9 mouse cellular contexts compared by ENCODE assay signal in the genomic region with DNA sequence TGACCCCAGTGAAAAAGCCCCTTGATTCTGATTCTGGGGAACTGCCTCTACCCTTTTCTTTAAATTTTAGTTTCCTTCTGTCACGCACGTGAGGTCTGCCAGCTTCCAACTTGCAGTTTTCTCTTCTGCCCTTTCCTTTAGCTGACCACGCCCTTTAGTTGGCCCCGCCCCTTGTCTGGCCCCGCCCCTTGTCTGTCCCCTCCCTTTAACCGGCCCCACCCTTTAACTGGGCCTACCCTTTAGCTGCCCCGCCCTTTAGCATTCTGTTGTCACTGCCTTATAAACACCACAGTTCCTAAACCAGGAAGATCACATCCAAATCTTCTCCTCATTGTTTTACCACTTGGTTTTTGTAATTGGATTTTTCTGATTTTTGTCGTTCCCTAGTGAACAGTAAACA. TPM values are rescaled to one million over a fixed set of nuclear protein-coding genes. Genes with fewer than 3 reads are reported as not detected.
DNase-seq lines count a peak whose midpoint lies in the region; ATAC-seq and TF ChIP-seq lines count a peak whose summit lies in the region.
"Had no signal": no experiment of that assay in that cellular context is flagged by ENCODE, and none has a peak within 500 bp of the region (broad histone marks: within the 10 kb centered on the region; RNA-seq: fewer than 3 reads in every experiment).

No protein-coding gene starts in this region.

- TF ChIP-seq POLR2A in CH12.LX (IDR thresholded peaks at IDR 0.05; ENCODE audit: low read depth, low read length): no peak

- no peak for TF ChIP-seq CTCF in CH12.LX (conservative IDR thresholded peaks at IDR 0.05 in 1 of 2, IDR thresholded peaks at IDR 0.05 in 1 of 2; ENCODE audit: low read depth in 2 of 2, low read length in 2 of 2)

- no peak for TF ChIP-seq EP300 in CH12.LX (IDR thresholded peaks at IDR 0.05; ENCODE audit: low read length)

- dilution Hi-C loops in CH12.LX (cut with MboI; ENCODE audit: extremely low pct_ligation_motif_present, extremely low pct_unique_long_range_greater_than_20kb, low sequenced_read_pairs): no loop called here

- H3K9ac ChIP-seq in CH12.LX (ENCODE audit: insufficient read depth, low read depth): no peak overlapping the region

- no peak for DNase-seq in heart, embryonic 10.5 days (ENCODE audit: low spot score)
- no peak for DNase-seq in heart, postnatal 25 days (ENCODE audit: low spot score)
- peak; percentile 35 for DNase-seq in CH12.LX (ENCODE audit: extremely low read depth)
- DNase-seq in urinary bladder, postnatal 14 days (ENCODE audit: low spot score): no peak
- DNase-seq in layer of hippocampus, postnatal 36 days: no peak
- DNase-seq in cerebellum, adult 18-20 months: no peak
- DNase-seq: kidney, postnatal 10 days had no signal

- 0 out of 2 replicates have a peak overlapping the region, but pooled peaks have one; percentile 2 for H3K27ac ChIP-seq in heart, embryonic 10.5 days
- no peak overlapping the region for H3K27ac ChIP-seq in CH12.LX (ENCODE audit: insufficient read depth, low read depth)

- ATAC-seq in erythroid progenitor cell, adult 5-6 weeks (replicated peaks; ENCODE audit: low FRiP score, poor library complexity, severe bottlenecking): peak; percentile 75
- ATAC-seq in megakaryocyte-erythroid progenitor cell, adult 5-6 weeks (replicated peaks; ENCODE audit: low FRiP score, low TSS enrichment, poor library complexity, severe bottlenecking): peak; percentile 79

- peaks cover 24% of the 10 kb centered on the region for H3K79me2 ChIP-seq in CH12.LX (replicated peaks; ENCODE audit: control insufficient read depth, extremely low read depth, insufficient read depth, poor library complexity, severe bottlenecking)

- peaks cover 47% of the 10 kb centered on the region for H3K4me1 ChIP-seq in heart, embryonic 10.5 days
- H3K4me1 ChIP-seq in CH12.LX (ENCODE audit: control insufficient read depth in 1 of 2, insufficient read depth in 2 of 2): peaks cover 0 to 28% of the 10 kb centered on the region in 2 experiments; a peak in 2 of 4 replicates

- H3K36me3 ChIP-seq in heart, embryonic 10.5 days: peaks cover 10% of the 10 kb centered on the region
- H3K36me3 ChIP-seq in CH12.LX (replicated peaks in 1 of 2; ENCODE audit: control insufficient read depth in 1 of 2, insufficient read depth in 1 of 2, low read length in 1 of 2): peaks cover 12 to 50% of the 10 kb centered on the region in 2 experiments

- H3K4me3 ChIP-seq in heart, embryonic 10.5 days: no peak overlapping the region
- H3K4me3 ChIP-seq in CH12.LX (replicated peaks in 1 of 3; ENCODE audit: low read depth in 2 of 3, low read length in 2 of 3, poor library complexity in 1 of 3): no peak overlapping the region

- TF ChIP-seq RAD21 in CH12.LX (IDR thresholded peaks at IDR 0.05; ENCODE audit: low read depth, low read length): no peak

- no peaks in the 10 kb centered on the region for H3K9me3 ChIP-seq in heart, embryonic 10.5 days
- H3K9me3 ChIP-seq in CH12.LX (replicated peaks; ENCODE audit: low read length): no peaks in the 10 kb centered on the region

- 52% methylated on average over 8 of the region's 8 CpGs for WGBS in heart, embryonic 10.5 days

- no peak overlapping the region for H3K4me2 ChIP-seq in CH12.LX (ENCODE audit: insufficient read depth, low read depth, poor library complexity, severe bottlenecking)

- in situ Hi-C loops in CH12.LX (cut with MboI; ENCODE audit: low pct_ligation_motif_present, low pct_unique_long_range_greater_than_20kb, low sequenced_read_pairs): no loop called here

- intact Hi-C loops in heart, postnatal 25 days (cut with DNase I): loop anchor here (5.0 kb wide), 1 partner anchor 41 kb away; a partner anchor contains a TSS

- no peaks in the 10 kb centered on the region for H3K27me3 ChIP-seq in heart, embryonic 10.5 days (ENCODE audit: insufficient read depth, poor library complexity, severe bottlenecking)
- H3K27me3 ChIP-seq in CH12.LX (replicated peaks): no peaks in the 10 kb centered on the region

TF ChIP-seq in CH12.LX, 34 proteins besides CTCF, POLR2A, EP300 and RAD21:
- TF ChIP-seq CHD1 (IDR thresholded peaks at IDR 0.05; ENCODE audit: low read depth, low read length): no peak
- TF ChIP-seq ZC3H11A (IDR thresholded peaks at IDR 0.05; ENCODE audit: low read depth, low read length): no peak

RNA-seq across cellular contexts. Expression of a gene that starts 41.2 kb away (rescaled TPM):
- polyA plus RNA-seq in heart, embryonic 10.5 days (2016; fragmentation: Nextera tagmentation; extraction: Ambion mirVana): 14.6 and 16.0 TPM in 2 replicates
- total RNA-seq in heart, postnatal 25 days (2021): 10 to 100 TPM; 26.6 to 26.8 TPM
- total RNA-seq in CH12.LX (2012; rRNA removed): 28.5 and 36.7 TPM in 2 replicates
- 17.1 and 19.7 TPM in 2 replicates for total RNA-seq in CH12.LX (2014; rRNA removed)
- 33.0 and 33.5 TPM in 2 replicates for polyA plus RNA-seq in CH12.LX (2012; ENCODE audit: insufficient read length, low read depth)
- 25.2 and 45.0 TPM in 2 replicates for total RNA-seq in erythroid progenitor cell, adult 5-6 weeks (2015; ENCODE audit: low replicate concordance)
- 46.6 and 61.2 TPM in 2 replicates for total RNA-seq in erythroid progenitor cell, adult 5-6 weeks (2017; ENCODE audit: low replicate concordance)
- total RNA-seq in megakaryocyte-erythroid progenitor cell, adult 5-6 weeks (2014; fragmentation: Nextera tagmentation): 48.6 and 59.4 TPM in 2 replicates
- total RNA-seq in megakaryocyte-erythroid progenitor cell, adult 5-6 weeks (2017): 22.7 and 29.6 TPM in 2 replicates
- total RNA-seq in layer of hippocampus, postnatal 36 days (2021): 10 to 100 TPM; 66.5 to 69.0 TPM
